Mouse (Mus musculus) myocyte (in vitro differentiated cells): ENCODE measurements around the gene Pdk2.

Experiments used
- E2F4 ChIP-seq: IDR thresholded peaks from one replicate; pipeline ENCODE4 v1.6.1; 2011; ENCODE audit warnings: mild to moderate bottlenecking, control low read depth, moderate library complexity; ENCODE audit not compliant: insufficient read depth
- MYOD1 ChIP-seq, 3 experiments: IDR thresholded peaks; one replicate each; pipeline ENCODE4 v1.6.1; 2011; ENCODE audit warnings: control low read depth in 2 of 3, low read depth in 2 of 3, mild to moderate bottlenecking in 2 of 3, moderate library complexity in 1 of 3; ENCODE audit not compliant: insufficient read length in 2 of 3, control insufficient read depth in 1 of 3
- POLR2A ChIP-seq: IDR thresholded peaks from one replicate; pipeline ENCODE4 v1.6.1; 2011; ENCODE audit warnings: low read depth, mild to moderate bottlenecking, control low read depth, moderate library complexity; ENCODE audit not compliant: insufficient read length
- POLR2AphosphoS2 ChIP-seq: IDR thresholded peaks from one replicate; pipeline ENCODE4 v1.6.1; 2011; ENCODE audit warnings: low read depth, control low read depth; ENCODE audit not compliant: insufficient read length
- USF1 ChIP-seq: IDR thresholded peaks from one replicate; pipeline ENCODE4 v1.6.1; 2011; ENCODE audit warnings: low read depth, mild to moderate bottlenecking, control low read depth, moderate library complexity

GRCm38 (mm10) chr11:94997596-94997995 lies 43.6 kb downstream of the Pdk2 start:
- no peak for TF ChIP-seq USF1
- no peak for TF ChIP-seq POLR2AphosphoS2
- TF ChIP-seq POLR2A, result no peak
- TF ChIP-seq E2F4, result no peak
- no peak for TF ChIP-seq MYOD1 (IDR thresholded peaks at IDR 0.05; ENCODE audit: control insufficient read depth in 1 of 3, insufficient read length in 2 of 3, low read depth in 2 of 3)
